In genomic region chr14:36646649-36647048, GRCm38 (mm10) we compare ENCODE assay signal across 27 mouse cellular contexts.
DNase-seq lines count a peak whose midpoint lies in the region; ATAC-seq and TF ChIP-seq lines count a peak whose summit lies in the region.
"Had no signal": no experiment of that assay in that cellular context is flagged by ENCODE, and none has a peak within 500 bp of the region (broad histone marks: within the 10 kb centered on the region; RNA-seq: fewer than 3 reads in every experiment).

No protein-coding gene starts in this region.

- H3K4me3 ChIP-seq in liver, embryonic 12.5 days, result no peak overlapping the region
- no peak overlapping the region for H3K4me3 ChIP-seq in liver, embryonic 14.5 days (ENCODE audit: insufficient read depth in 1 of 2, low read depth in 2 of 2, low read length in 2 of 2)
- H3K4me3 ChIP-seq in liver, embryonic 16.5 days (ENCODE audit: low read depth, low read length), result no peak overlapping the region
- H3K4me3 ChIP-seq: embryonic facial prominence, embryonic 13.5 days; embryonic facial prominence, embryonic 15.5 days; erythroblast, embryonic 14.5 days; forebrain, embryonic 10.5 days; forebrain, embryonic 12.5 days had no signal

- TF ChIP-seq EP300 in liver, embryonic 14.5 days (IDR thresholded peaks at IDR 0.05; ENCODE audit: low read depth), result no peak

- H3K36me3 ChIP-seq in liver, embryonic 12.5 days, result no peaks in the 10 kb centered on the region
- no peaks in the 10 kb centered on the region for H3K36me3 ChIP-seq in liver, embryonic 14.5 days (replicated peaks; ENCODE audit: control insufficient read depth, insufficient read depth, low read depth)
- no peaks in the 10 kb centered on the region for H3K36me3 ChIP-seq in liver, embryonic 16.5 days (ENCODE audit: control insufficient read depth, insufficient read depth)
- H3K36me3 ChIP-seq: embryonic facial prominence, embryonic 13.5 days; embryonic facial prominence, embryonic 15.5 days; forebrain, embryonic 10.5 days; forebrain, embryonic 12.5 days; G1E had no signal

- H3K4me1 ChIP-seq in liver, embryonic 12.5 days, result peaks cover 13% of the 10 kb centered on the region
- H3K4me1 ChIP-seq in liver, embryonic 14.5 days (replicated peaks; ENCODE audit: control insufficient read depth in 2 of 2, insufficient read depth in 2 of 2, low read length in 1 of 2), result peaks cover 14 to 15% of the 10 kb centered on the region in 2 experiments
- peaks cover 4% of the 10 kb centered on the region; the same call in 1 of the 2 replicates for H3K4me1 ChIP-seq in liver, embryonic 16.5 days (ENCODE audit: control insufficient read depth, low read depth, low read length)
- H3K4me1 ChIP-seq: embryonic facial prominence, embryonic 13.5 days; embryonic facial prominence, embryonic 15.5 days; forebrain, embryonic 10.5 days; forebrain, embryonic 12.5 days had no signal

- H3K9ac ChIP-seq in liver, embryonic 12.5 days, result no peak overlapping the region
- no peak overlapping the region for H3K9ac ChIP-seq in liver, embryonic 14.5 days (replicated peaks)
- H3K9ac ChIP-seq in liver, embryonic 16.5 days (ENCODE audit: low read depth, low read length), result no peak overlapping the region
- H3K9ac ChIP-seq: embryonic facial prominence, embryonic 13.5 days; embryonic facial prominence, embryonic 15.5 days; forebrain, embryonic 12.5 days had no signal

- no peak for DNase-seq in liver
- DNase-seq in liver, embryonic 14.5 days (ENCODE audit: low read depth in 3 of 3, low spot score in 3 of 3), result no peak
- DNase-seq in layer of hippocampus, adult 8-10 months (ENCODE audit: low spot score in 2 of 2), result no peak
- no peak for DNase-seq in heart, adult 8-10 months (ENCODE audit: low spot score)
- DNase-seq: adrenal gland, adult 8-10 months; adrenal gland, postnatal 25 days; B cell, adult 2 months; cerebellum, adult 11 months; cerebellum, adult 18-20 months; cerebellum, adult 8-10 months; cerebellum, adult 9-11 months; cerebellum, postnatal 14 days; cerebellum, postnatal 36 days; embryo, embryonic 11 days had no signal

- peak; percentile 32; the same call in 1 of the 2 replicates for ATAC-seq in liver, embryonic 12.5 days
- ATAC-seq in liver, embryonic 14.5 days (ENCODE audit: insufficient read depth), result peak; percentile 55; the same call in 1 of the 2 replicates
- ATAC-seq in liver, embryonic 16.5 days (ENCODE audit: low read depth), result 0 out of 2 replicates have a peak, but pooled peaks have one; percentile 47
- 0 out of 2 replicates have a peak, but pooled peaks have one; percentile 10 for ATAC-seq in megakaryocyte-erythroid progenitor cell, adult 5-6 weeks (replicated peaks; ENCODE audit: low FRiP score, low TSS enrichment, poor library complexity, severe bottlenecking)
- ATAC-seq: activated CD4-positive, CD25-positive, alpha-beta regulatory T cell, adult 4 months; CD4-positive, CD25-positive, alpha-beta regulatory T cell, adult 4 months; forebrain, embryonic 14.5 days; Patski had no signal

- WGBS in liver, embryonic 12.5 days (ENCODE audit: insufficient replicate concordance), result 73% methylated on average over 3 of the region's 3 CpGs
- WGBS in liver, embryonic 14.5 days (ENCODE audit: insufficient replicate concordance), result 62% methylated on average over 3 of the region's 3 CpGs
- WGBS in liver, embryonic 16.5 days (ENCODE audit: insufficient replicate concordance), result 69% methylated on average over 3 of the region's 3 CpGs

- no peak overlapping the region for H3K27ac ChIP-seq in liver, embryonic 12.5 days
- H3K27ac ChIP-seq in liver, embryonic 14.5 days, result no peak overlapping the region
- no peak overlapping the region for H3K27ac ChIP-seq in liver, embryonic 16.5 days (ENCODE audit: low read length)
- H3K27ac ChIP-seq: embryonic facial prominence, embryonic 13.5 days; embryonic facial prominence, embryonic 15.5 days; forebrain, embryonic 10.5 days; forebrain, embryonic 12.5 days had no signal

- no peaks in the 10 kb centered on the region for H3K9me3 ChIP-seq in liver, embryonic 12.5 days (replicated peaks)
- H3K9me3 ChIP-seq in liver, embryonic 14.5 days (ENCODE audit: control insufficient read depth, low read length), result no peaks in the 10 kb centered on the region
- H3K9me3 ChIP-seq in liver, embryonic 16.5 days (replicated peaks; ENCODE audit: control insufficient read depth, low read length), result no peaks in the 10 kb centered on the region
- H3K9me3 ChIP-seq: embryonic facial prominence, embryonic 13.5 days; embryonic facial prominence, embryonic 15.5 days; forebrain, embryonic 10.5 days; forebrain, embryonic 12.5 days; G1E had no signal

- no peak overlapping the region for H3K4me2 ChIP-seq in liver, embryonic 12.5 days
- H3K4me2 ChIP-seq in liver, embryonic 14.5 days (ENCODE audit: low read depth), result no peak overlapping the region
- H3K4me2 ChIP-seq in liver, embryonic 16.5 days (ENCODE audit: low read depth, low read length), result no peak overlapping the region
- H3K4me2 ChIP-seq: embryonic facial prominence, embryonic 13.5 days; embryonic facial prominence, embryonic 15.5 days; forebrain, embryonic 12.5 days had no signal

- H3K27me3 ChIP-seq in liver, embryonic 12.5 days (replicated peaks), result no peaks in the 10 kb centered on the region
- H3K27me3 ChIP-seq in liver, embryonic 14.5 days (ENCODE audit: control insufficient read depth, insufficient read depth, low read length), result no peaks in the 10 kb centered on the region
- no peaks in the 10 kb centered on the region for H3K27me3 ChIP-seq in liver, embryonic 16.5 days (ENCODE audit: control insufficient read depth, insufficient read depth, low read depth, low read length)
- H3K27me3 ChIP-seq: embryonic facial prominence, embryonic 13.5 days; embryonic facial prominence, embryonic 15.5 days; forebrain, embryonic 12.5 days; Patski had no signal

- TF ChIP-seq CTCF in liver, embryonic 14.5 days (IDR thresholded peaks at IDR 0.05; ENCODE audit: low read depth), result no peak
